Mouse (Mus musculus) midbrain, embryonic 13.5 days (tissue): ENCODE results near the gene Zfp747. TPM values are rescaled to one million over a fixed set of nuclear protein-coding genes. Genes with fewer than 3 reads are reported as not detected.
A peak's percentile ranks its signal among the peaks of the same experiment; 100 is the strongest.
"Not testable (repeated sequence)": the region's sequence is repeated elsewhere in the genome, so short reads cannot be mapped to it uniquely, and the experiment has no call there.

ENCODE experiments used
- ATAC-seq: fragments of 200-750 bp; cut with Nextera tagmentation; 2 replicates; pipeline ENCODE4 v1.8.0; 2017; ENCODE audit warnings: mild to moderate bottlenecking, moderate TSS enrichment, moderate library complexity
- H3K27ac ChIP-seq: fragments of 300-500 bp; sonication (generic); 2 replicates; pipeline ENCODE4 v1.5.1; 2015; ENCODE audit warnings: inconsistent platforms, mild to moderate bottlenecking, moderate library complexity
- H3K27me3 ChIP-seq: fragments of 300-500 bp; sonication (generic); 2 replicates; pipeline ENCODE4 v1.6.1; 2015; ENCODE audit warnings: mild to moderate bottlenecking, inconsistent platforms
- H3K36me3 ChIP-seq: fragments of 300-500 bp; sonication (generic); 2 replicates; pipeline ENCODE4 v1.6.1; 2015; ENCODE audit warnings: mild to moderate bottlenecking, inconsistent platforms
- H3K4me1 ChIP-seq: fragments of 300-500 bp; sonication (generic); replicated peaks from 2 replicates; pipeline ENCODE4 v1.6.1; 2015; ENCODE audit warnings: inconsistent platforms
- H3K4me2 ChIP-seq: fragments of 300-500 bp; sonication (generic); replicated peaks from 2 replicates; pipeline ENCODE4 v1.6.1; 2015; ENCODE audit warnings: moderate library complexity, mild to moderate bottlenecking, inconsistent platforms
- H3K4me3 ChIP-seq: fragments of 300-500 bp; sonication (generic); replicated peaks from 2 replicates; pipeline ENCODE4 v1.5.1; 2015; ENCODE audit warnings: mild to moderate bottlenecking, inconsistent platforms
- H3K9ac ChIP-seq: fragments of 300-500 bp; sonication (generic); replicated peaks from 2 replicates; pipeline ENCODE4 v1.6.1; 2015; ENCODE audit warnings: mild to moderate bottlenecking, inconsistent platforms
- H3K9me3 ChIP-seq: fragments of 300-500 bp; sonication (generic); 2 replicates; pipeline ENCODE4 v1.6.1; 2016; ENCODE audit warnings: mild to moderate bottlenecking, inconsistent platforms
- WGBS: fragments of 180-500 bp; shearing (Covaris S2); methylation state at CpG from one replicate; pipeline ENCODE4 v1.1.7; 2015; 5-methylcytosine and 5-hydroxymethylcytosine counted together
- polyA plus RNA-seq: library from polyadenylated mRNA; unstranded; fragments of >200 nt; fragmentation: Nextera tagmentation; extraction: Ambion mirVana; gene quantifications from 2 replicates; pipeline ENCODE4 v1.2.1, GENCODE M21; 2015

The Zfp747 gene
- polyA plus RNA-seq, 1 experiment from 2014 or later, result 9.3 TPM

GRCm38 (mm10) chr7:127364166-127364565 lies 11.7 kb downstream of the Zfp747 start:
- H3K36me3 ChIP-seq, result no peaks in the 10 kb centered on the region
- WGBS, result 39% methylated on average over 4 of the region's 4 CpGs
- peaks cover 13% of the 10 kb centered on the region for H3K4me1 ChIP-seq
- H3K27ac ChIP-seq, result no peak overlapping the region
- H3K4me2 ChIP-seq, result peak overlapping the region; percentile 76
- peaks cover 12% of the 10 kb centered on the region for H3K27me3 ChIP-seq
- no peak overlapping the region for H3K9ac ChIP-seq
- H3K9me3 ChIP-seq, result no peaks in the 10 kb centered on the region
- peak overlapping the region; percentile 38 for H3K4me3 ChIP-seq
- ATAC-seq, result no peak

GRCm38 (mm10) chr7:127363475-127363921 lies 12.4 kb downstream of the Zfp747 start:
- peak overlapping the region; percentile 8; the same call in 1 of the 2 replicates for H3K27ac ChIP-seq
- H3K4me1 ChIP-seq, result peaks cover 13% of the 10 kb centered on the region
- WGBS, result 2% methylated on average over 24 of the region's 24 CpGs
- H3K4me2 ChIP-seq, result peak overlapping the region; percentile 76
- peaks cover 12% of the 10 kb centered on the region for H3K27me3 ChIP-seq
- no peaks in the 10 kb centered on the region for H3K9me3 ChIP-seq
- H3K36me3 ChIP-seq, result no peaks in the 10 kb centered on the region
- peak; percentile 68 for ATAC-seq
- peak overlapping the region; percentile 38 for H3K4me3 ChIP-seq
- H3K9ac ChIP-seq, result peak overlapping the region; percentile 57

- peak overlapping the region; percentile 19; the same call in 1 of the 2 replicates for H3K4me2 ChIP-seq
- not testable (repeated sequence) for ATAC-seq, H3K4me3 ChIP-seq, H3K36me3 ChIP-seq, H3K9ac ChIP-seq, H3K9me3 ChIP-seq, H3K27ac ChIP-seq
- peaks cover 12% of the 10 kb centered on the region for H3K27me3 ChIP-seq
- 7% methylated on average over 13 of the region's 13 CpGs for WGBS
- peaks cover 13% of the 10 kb centered on the region for H3K4me1 ChIP-seq
These were observed 13.4 kb downstream of the Zfp747 start for GRCm38 (mm10) chr7:127362418-127362817.

GRCm38 (mm10) chr7:127361449-127361848 lies 14.4 kb downstream of the Zfp747 start:
- no peaks in the 10 kb centered on the region for H3K9me3 ChIP-seq
- no peak overlapping the region for H3K4me3 ChIP-seq
- no peak overlapping the region for H3K27ac ChIP-seq
- 52% methylated on average over 13 of the region's 13 CpGs for WGBS
- H3K4me2 ChIP-seq, result no peak overlapping the region
- peaks cover 13% of the 10 kb centered on the region for H3K4me1 ChIP-seq
- no peak overlapping the region for H3K9ac ChIP-seq
- ATAC-seq, result 0 out of 2 replicates have a peak, but pooled peaks have one; percentile 24
- H3K27me3 ChIP-seq, result peaks cover 12% of the 10 kb centered on the region
- H3K36me3 ChIP-seq, result no peaks in the 10 kb centered on the region

GRCm38 (mm10) chr7:127360265-127360664 lies 15.6 kb downstream of the Zfp747 start:
- H3K27me3 ChIP-seq, result peaks cover 12% of the 10 kb centered on the region
- WGBS, result 82% methylated on average over 4 of the region's 4 CpGs
- no peak overlapping the region for H3K4me2 ChIP-seq
- H3K9me3 ChIP-seq, result no peaks in the 10 kb centered on the region
- no peak overlapping the region for H3K9ac ChIP-seq
- peaks cover 13% of the 10 kb centered on the region for H3K4me1 ChIP-seq
- no peak for ATAC-seq
- H3K4me3 ChIP-seq, result no peak overlapping the region
- H3K36me3 ChIP-seq, result no peaks in the 10 kb centered on the region
- H3K27ac ChIP-seq, result no peak overlapping the region

- WGBS, result 76% methylated on average over 4 of the region's 4 CpGs
These were observed 17.4 kb downstream of the Zfp747 start for GRCm38 (mm10) chr7:127358472-127358871.

GRCm38 (mm10) chr7:127357871-127358270 lies 18.0 kb downstream of the Zfp747 start:
- Histone ChIP-seq H3K4me1 (0 out of 2 replicates have a peak, but pooled peaks cover 3% of the 10 kb centered on the region), H3K27me3 (peaks cover 14% of the 10 kb centered on the region; the same call in 1 of the 2 replicates), H3K4me3 (no peak overlapping the region), H3K27ac (no peak overlapping the region), H3K36me3 (no peaks in the 10 kb centered on the region), H3K9me3 (no peaks in the 10 kb centered on the region), H3K9ac (no peak overlapping the region), H3K4me2 (no peak overlapping the region)
- ATAC-seq, result no peak
- 54% methylated on average over 2 of the region's 2 CpGs for WGBS

More at GRCm38 (mm10) chr7:127358472-127358871, 17.4 kb downstream of the Zfp747 start:
- H3K4me1 ChIP-seq, result peaks cover 4% of the 10 kb centered on the region
- H3K9me3 ChIP-seq, result no peaks in the 10 kb centered on the region
- ATAC-seq, result no peak
- no peak overlapping the region for H3K9ac ChIP-seq
- H3K27ac ChIP-seq, result no peak overlapping the region
- H3K36me3 ChIP-seq, result no peaks in the 10 kb centered on the region
- no peak overlapping the region for H3K4me2 ChIP-seq
- peaks cover 14% of the 10 kb centered on the region for H3K27me3 ChIP-seq
- no peak overlapping the region for H3K4me3 ChIP-seq

- Histone ChIP-seq H3K27me3 (peaks cover 9% of the 10 kb centered on the region; the same call in 1 of the 2 replicates), H3K36me3 (no peaks in the 10 kb centered on the region), H3K4me3 (no peak overlapping the region), H3K27ac (no peak overlapping the region), H3K9me3 (no peaks in the 10 kb centered on the region), H3K4me1 (no peaks in the 10 kb centered on the region), H3K4me2 (no peak overlapping the region), H3K9ac (no peak overlapping the region)
- WGBS, result 67% methylated on average over 3 of the region's 3 CpGs
- ATAC-seq, result no peak
These were observed 20.1 kb downstream of the Zfp747 start for GRCm38 (mm10) chr7:127355796-127356195.

GRCm38 (mm10) chr7:127351230-127352004 lies 24.4 kb downstream of the Zfp747 start:
- no peaks in the 10 kb centered on the region for H3K36me3 ChIP-seq
- H3K9ac ChIP-seq, result no peak overlapping the region
- WGBS, result 90% methylated on average over 5 of the region's 5 CpGs
- ATAC-seq, result no peak
- H3K4me1 ChIP-seq, result peaks cover 7% of the 10 kb centered on the region
- H3K27me3 ChIP-seq, result 0 out of 2 replicates have a peak, but pooled peaks cover 2% of the 10 kb centered on the region
- no peak overlapping the region for H3K4me2 ChIP-seq
- H3K9me3 ChIP-seq, result no peaks in the 10 kb centered on the region
- no peak overlapping the region for H3K27ac ChIP-seq
- H3K4me3 ChIP-seq, result no peak overlapping the region

GRCm38 (mm10) chr7:127346676-127347075 lies 29.2 kb downstream of the Zfp747 start:
- H3K9me3 ChIP-seq, result no peaks in the 10 kb centered on the region
- H3K4me2 ChIP-seq, result peak overlapping the region; percentile 90
- H3K36me3 ChIP-seq, result peaks cover 22% of the 10 kb centered on the region
- no peak overlapping the region for H3K27ac ChIP-seq
- H3K4me3 ChIP-seq, result peak overlapping the region; percentile 88
- H3K9ac ChIP-seq, result peak overlapping the region; percentile 96
- H3K4me1 ChIP-seq, result peaks cover 20% of the 10 kb centered on the region
- ATAC-seq, result no peak
- H3K27me3 ChIP-seq, result no peaks in the 10 kb centered on the region
- WGBS, result 13% methylated on average over 8 of the region's 8 CpGs

- Histone ChIP-seq H3K4me2 (peak within 1 kb of the TSS; percentile 90), H3K36me3 (peaks cover 29% of the 10 kb centered on the region), H3K4me3 (peak within 1 kb of the TSS; percentile 88), H3K9me3 (no peaks in the 10 kb centered on the region), H3K4me1 (peaks cover 20% of the 10 kb centered on the region), H3K27ac (peak within 1 kb of the TSS; percentile 95), H3K9ac (peak within 1 kb of the TSS; percentile 96), H3K27me3 (no peaks in the 10 kb centered on the region)
- 0% methylated on average over 50 of the region's 76 CpGs for WGBS
- peak; percentile 93 for ATAC-seq
These were observed 30.1 kb downstream of the Zfp747 start, which contains the start of gene Zfp768 for GRCm38 (mm10) chr7:127345512-127346325. Gene Zfp768 (minus strand): TSS chr7:127345589.

- peak overlapping the region; percentile 90 for H3K4me2 ChIP-seq
- ATAC-seq, result peak; percentile 62
- peak overlapping the region; percentile 88 for H3K4me3 ChIP-seq
- peaks cover 20% of the 10 kb centered on the region for H3K4me1 ChIP-seq
- peak overlapping the region; percentile 96 for H3K9ac ChIP-seq
- H3K9me3 ChIP-seq, result no peaks in the 10 kb centered on the region
- H3K36me3 ChIP-seq, result peaks cover 29% of the 10 kb centered on the region
- peak overlapping the region; percentile 95 for H3K27ac ChIP-seq
- no peaks in the 10 kb centered on the region for H3K27me3 ChIP-seq
- under 1% methylated on average over 42 of the region's 42 CpGs for WGBS
These were observed 30.8 kb downstream of the Zfp747 start for GRCm38 (mm10) chr7:127345092-127345491.
